Mouse (Mus musculus) CH12.LX (cell line): ENCODE measurements at regions not wholly inside any gene's neighbourhood (a gene's known extent, or its start where the extent isn't known, plus 50 kb on each side); places are given as distances from the start of the nearest gene placed in this dataset.

ENCODE experiments used
- DNase-seq: peaks from one replicate; pipeline ENCODE4 v3.0.0-alpha.2; 2013; ENCODE audit errors: extremely low read depth
- H3K27ac ChIP-seq: 2 replicates; pipeline ENCODE4 v1.5.1; 2012; ENCODE audit warnings: low read depth, mild to moderate bottlenecking, control low read depth, moderate library complexity; ENCODE audit not compliant: insufficient read depth
- H3K27me3 ChIP-seq: replicated peaks from 2 replicates; pipeline ENCODE3; 2012; ENCODE audit warnings: inconsistent platforms
- H3K36me3 ChIP-seq, 2 experiments: replicated peaks in 1 of 2; 2 replicates each; pipeline versions ENCODE3 to v1.6.1; 2012; ENCODE audit warnings: inconsistent platforms in 1 of 2, low read length in 1 of 2, mild to moderate bottlenecking in 1 of 2, mixed read lengths in 1 of 2, moderate library complexity in 1 of 2; ENCODE audit not compliant: control insufficient read depth in 1 of 2, insufficient read depth in 1 of 2
- H3K4me1 ChIP-seq, 2 experiments: 2 replicates each; pipeline ENCODE4 v1.6.1; 2012; ENCODE audit warnings: inconsistent platforms in 1 of 2, moderate library complexity in 1 of 2; ENCODE audit not compliant: insufficient read depth in 2 of 2, control insufficient read depth in 1 of 2
- H3K4me2 ChIP-seq: 2 replicates; pipeline ENCODE4 v1.6.1; 2012; ENCODE audit warnings: low read depth, mild to moderate bottlenecking, control low read depth; ENCODE audit not compliant: poor library complexity, insufficient read depth, severe bottlenecking
- H3K4me3 ChIP-seq, 3 experiments: fragments of 150-350 bp in 1 of 3; sonication (generic) in 1 of 3; replicated peaks in 1 of 3; 2 replicates each; pipeline versions ENCODE3 to v1.5.1; 2011 to 2012; ENCODE audit warnings: low read depth in 2 of 3, low read length in 2 of 3, mild to moderate bottlenecking in 2 of 3, moderate library complexity in 2 of 3, control low read depth in 1 of 3, improper control_type of control experiment in 1 of 3, inconsistent platforms in 1 of 3, mixed read lengths in 1 of 3; ENCODE audit not compliant: poor library complexity in 1 of 3
- H3K79me2 ChIP-seq: replicated peaks from 2 replicates; pipeline ENCODE4 v1.6.1; 2012; ENCODE audit warnings: mild to moderate bottlenecking, moderate library complexity; ENCODE audit not compliant: control insufficient read depth, poor library complexity, insufficient read depth, severe bottlenecking; ENCODE audit errors: extremely low read depth
- H3K9ac ChIP-seq: 2 replicates; pipeline ENCODE4 v1.6.1; 2012; ENCODE audit warnings: low read depth, mild to moderate bottlenecking, control low read depth, moderate library complexity; ENCODE audit not compliant: insufficient read depth
- H3K9me3 ChIP-seq: replicated peaks from 2 replicates; pipeline ENCODE3; 2012; ENCODE audit warnings: low read length, inconsistent platforms, mixed read lengths
- BHLHE40 ChIP-seq: IDR thresholded peaks from 2 replicates; pipeline ENCODE4 v1.6.1; 2011; ENCODE audit warnings: mild to moderate bottlenecking, low read depth, low read length, improper control_type of control experiment
- CHD1 ChIP-seq: IDR thresholded peaks from 2 replicates; pipeline ENCODE4 v1.6.1; 2012; ENCODE audit warnings: low read depth, low read length, improper control_type of control experiment, inconsistent platforms
- E2F4 ChIP-seq: IDR thresholded peaks from 2 replicates; pipeline ENCODE4 v1.6.1; 2011; ENCODE audit warnings: low read depth, low read length, improper control_type of control experiment; ENCODE audit not compliant: insufficient replicate concordance
- ELF1 ChIP-seq: IDR thresholded peaks from 2 replicates; pipeline ENCODE4 v1.6.1; 2014; ENCODE audit warnings: low read depth, mild to moderate bottlenecking, inconsistent platforms, low read length, improper control_type of control experiment
- EP300 ChIP-seq: IDR thresholded peaks from 2 replicates; pipeline ENCODE4 v1.6.1; 2011; ENCODE audit warnings: low read length, improper control_type of control experiment
- ETS1 ChIP-seq: conservative IDR thresholded peaks from 2 replicates; pipeline ENCODE4 v1.6.1; 2012; ENCODE audit warnings: low read depth, mild to moderate bottlenecking, inconsistent platforms, low read length, improper control_type of control experiment, moderate library complexity
- GABPA ChIP-seq: IDR thresholded peaks from 2 replicates; pipeline ENCODE4 v1.6.1; 2012; ENCODE audit warnings: low read depth, low read length, improper control_type of control experiment, inconsistent platforms; ENCODE audit not compliant: insufficient replicate concordance
- HCFC1 ChIP-seq: IDR thresholded peaks from 2 replicates; pipeline ENCODE4 v1.6.1; 2012; ENCODE audit warnings: low read depth, mild to moderate bottlenecking, inconsistent platforms, low read length, improper control_type of control experiment
- IRF4 ChIP-seq: IDR thresholded peaks from 2 replicates; pipeline ENCODE4 v1.6.1; 2014; ENCODE audit warnings: low read depth, mild to moderate bottlenecking, inconsistent platforms, low read length, improper control_type of control experiment
- JUND ChIP-seq: conservative IDR thresholded peaks from 2 replicates; pipeline ENCODE4 v1.6.1; 2011; ENCODE audit warnings: low read depth, low read length, improper control_type of control experiment
- KAT2A ChIP-seq: IDR thresholded peaks from 2 replicates; pipeline ENCODE4 v1.6.1; 2012; ENCODE audit warnings: low read length, improper control_type of control experiment, inconsistent platforms; ENCODE audit not compliant: insufficient replicate concordance
- MAFK ChIP-seq: IDR thresholded peaks from 2 replicates; pipeline ENCODE4 v1.6.1; 2011; ENCODE audit warnings: low read length, improper control_type of control experiment; ENCODE audit not compliant: insufficient replicate concordance
- MAX ChIP-seq: IDR thresholded peaks from 2 replicates; pipeline ENCODE4 v1.6.1; 2011; ENCODE audit warnings: low read length, improper control_type of control experiment
- MYC ChIP-seq: IDR thresholded peaks from 2 replicates; pipeline ENCODE4 v1.6.1; 2011; ENCODE audit warnings: low read depth, mild to moderate bottlenecking, improper control_type of control experiment, low read length
- NELFE ChIP-seq: IDR thresholded peaks from 2 replicates; pipeline ENCODE4 v1.6.1; 2011; ENCODE audit warnings: low read depth, low read length, improper control_type of control experiment
- PAX5 ChIP-seq: IDR thresholded peaks from 2 replicates; pipeline ENCODE4 v1.6.1; 2012; ENCODE audit warnings: low read length, inconsistent platforms, mixed read lengths
- POLR2A ChIP-seq: IDR thresholded peaks from 2 replicates; pipeline ENCODE4 v1.6.1; 2011; ENCODE audit warnings: low read depth, mild to moderate bottlenecking, improper control_type of control experiment, low read length
- RAD21 ChIP-seq: IDR thresholded peaks from 2 replicates; pipeline ENCODE4 v1.6.1; 2011; ENCODE audit warnings: low read depth, mild to moderate bottlenecking, low read length, improper control_type of control experiment, moderate library complexity
- RCOR1 ChIP-seq: conservative IDR thresholded peaks from 2 replicates; pipeline ENCODE4 v1.6.1; 2012; ENCODE audit warnings: low read depth, mild to moderate bottlenecking, inconsistent platforms, low read length, improper control_type of control experiment
- TBP ChIP-seq: conservative IDR thresholded peaks from 2 replicates; pipeline ENCODE4 v1.6.1; 2011; ENCODE audit warnings: low read depth, low read length, improper control_type of control experiment
- TCF12 ChIP-seq: IDR thresholded peaks from 2 replicates; pipeline ENCODE4 v1.6.1; 2014; ENCODE audit warnings: low read depth, mild to moderate bottlenecking, inconsistent platforms, low read length, improper control_type of control experiment
- UBTF ChIP-seq: IDR thresholded peaks from 2 replicates; pipeline ENCODE4 v1.6.1; 2012; ENCODE audit warnings: low read depth, mild to moderate bottlenecking, inconsistent platforms, low read length, improper control_type of control experiment, moderate library complexity
- USF1 ChIP-seq: IDR thresholded peaks from 2 replicates; pipeline ENCODE4 v1.6.1; 2014; ENCODE audit warnings: low read depth, mild to moderate bottlenecking, inconsistent platforms, low read length, improper control_type of control experiment
- USF2 ChIP-seq: conservative IDR thresholded peaks from 2 replicates; pipeline ENCODE4 v1.6.1; 2011; ENCODE audit warnings: low read depth, low read length, improper control_type of control experiment
- ZC3H11A ChIP-seq: IDR thresholded peaks from 2 replicates; pipeline ENCODE4 v1.6.1; 2012; ENCODE audit warnings: low read depth, mild to moderate bottlenecking, inconsistent platforms, low read length, improper control_type of control experiment
- ZKSCAN1 ChIP-seq: IDR thresholded peaks from 2 replicates; pipeline ENCODE4 v1.6.1; 2012; ENCODE audit warnings: low read depth, inconsistent platforms, low read length, improper control_type of control experiment, borderline replicate concordance
- ZNF384 ChIP-seq: IDR thresholded peaks from 2 replicates; pipeline ENCODE4 v1.6.1; 2012; ENCODE audit warnings: low read depth, low read length, improper control_type of control experiment, inconsistent platforms
- dilution Hi-C: fragments of 300-500 bp; cut with MboI; formaldehyde crosslinking; loops from 2 replicates; pipeline ENCODE4 v1.14.3; 2020; ENCODE audit warnings: low sequenced_read_pairs; ENCODE audit not compliant: extremely low pct_unique_long_range_greater_than_20kb, extremely low pct_ligation_motif_present
- in situ Hi-C: fragments of 300-500 bp; cut with MboI; formaldehyde crosslinking; loops from 3 replicates; pipeline ENCODE4 v1.14.3; 2019; ENCODE audit warnings: low sequenced_read_pairs, low pct_ligation_motif_present, low pct_unique_long_range_greater_than_20kb, mixed read lengths

GRCm38 (mm10) chr6:35940071-35940470, 400.4 kb upstream of the Mtpn start:
- Histone ChIP-seq H3K27ac (no peak overlapping the region), H3K9me3 (no peaks in the 10 kb centered on the region), H3K79me2 (no peaks in the 10 kb centered on the region), H3K4me2 (no peak overlapping the region), H3K36me3 (no peaks in the 10 kb centered on the region), H3K9ac (no peak overlapping the region), H3K4me3 (no peak overlapping the region), H3K27me3 (no peaks in the 10 kb centered on the region), H3K4me1 (no peaks in the 10 kb centered on the region)
- no peak for TF ChIP-seq TBP
- TF ChIP-seq POLR2A: no peak
- TF ChIP-seq ETS1: no peak
- no peak for TF ChIP-seq CHD1
- no peak for TF ChIP-seq RCOR1
- no peak for TF ChIP-seq NELFE
- no peak for TF ChIP-seq EP300
- TF ChIP-seq BHLHE40: no peak
- TF ChIP-seq MAX: no peak
- no peak for TF ChIP-seq IRF4
- no peak for TF ChIP-seq MAFK
- TF ChIP-seq USF1: no peak
- TF ChIP-seq MYC: no peak
- TF ChIP-seq JUND: no peak
- no peak for TF ChIP-seq UBTF
- TF ChIP-seq ELF1: no peak
- no peak for TF ChIP-seq RAD21
- no peak for TF ChIP-seq ZC3H11A
- TF ChIP-seq ZKSCAN1: no peak
- no peak for TF ChIP-seq TCF12
- dilution Hi-C loops: no loop called here
- no peak for DNase-seq
- in situ Hi-C loops: no loop called here

GRCm38 (mm10) chr6:35924189-35924588, 384.5 kb upstream of the Mtpn start:
- Histone ChIP-seq H3K27ac (no peak overlapping the region), H3K4me2 (no peak overlapping the region), H3K9me3 (no peaks in the 10 kb centered on the region), H3K9ac (no peak overlapping the region), H3K79me2 (no peaks in the 10 kb centered on the region), H3K27me3 (no peaks in the 10 kb centered on the region), H3K4me1 (no peaks in the 10 kb centered on the region), H3K36me3 (no peaks in the 10 kb centered on the region), H3K4me3 (no peak overlapping the region)
- dilution Hi-C loops (no loop called here), in situ Hi-C loops (no loop called here)
- DNase-seq: no peak
- TF ChIP-seq TCF12 (no peak), USF2 (no peak), JUND (no peak), ETS1 (no peak), PAX5 (no peak), UBTF (no peak), ZNF384 (no peak), NELFE (no peak), KAT2A (no peak), MYC (no peak), E2F4 (no peak), HCFC1 (no peak), GABPA (no peak)
